Comparison of ENCODE assay signal across 16 mouse cellular contexts in genomic region chr10:117043497-117044166, GRCm38 (mm10). TPM values are rescaled to one million over a fixed set of nuclear protein-coding genes. Genes with fewer than 3 reads are reported as not detected.
DNase-seq lines count a peak whose midpoint lies in the region; ATAC-seq and TF ChIP-seq lines count a peak whose summit lies in the region.
"Not testable (repeated sequence)": the region's sequence is repeated elsewhere in the genome, so short reads cannot be mapped to it uniquely, and the experiment has no call there.
"Had no signal": no experiment of that assay in that cellular context is flagged by ENCODE, and none has a peak within 500 bp of the region (broad histone marks: within the 10 kb centered on the region; RNA-seq: fewer than 3 reads in every experiment).

No protein-coding gene starts in this region.

- H3K9me3 ChIP-seq in ES-Bruce4 (replicated peaks; ENCODE audit: control insufficient read depth, insufficient read depth, low read length, poor library complexity, severe bottlenecking); embryonic facial prominence, embryonic 10.5 days; kidney, embryonic 16.5 days (ENCODE audit: low read length); liver, embryonic 12.5 days (replicated peaks); stomach, postnatal 0 days (ENCODE audit: control insufficient read depth, low read length): not testable (repeated sequence)

- H3K4me2 ChIP-seq in kidney, embryonic 16.5 days (replicated peaks; ENCODE audit: low read depth, low read length), result peak overlapping the region; percentile 21; the same call in 1 of the 2 replicates
- peak overlapping the region; percentile 59 for H3K4me2 ChIP-seq in liver, embryonic 12.5 days
- peak overlapping the region; percentile 8; the same call in 1 of the 2 replicates for H3K4me2 ChIP-seq in stomach, postnatal 0 days (replicated peaks; ENCODE audit: low read depth)

- not testable (repeated sequence) for ATAC-seq in kidney, embryonic 16.5 days (ENCODE audit: low FRiP score, low TSS enrichment)
- peak; percentile 62 for ATAC-seq in liver, embryonic 12.5 days
- ATAC-seq in stomach, postnatal 0 days (ENCODE audit: low FRiP score, low TSS enrichment), result peak; percentile 66

- TF ChIP-seq EP300 in ES-Bruce4 (IDR thresholded peaks at IDR 0.05; ENCODE audit: insufficient read depth, low read depth, low read length); stomach, postnatal 0 days (optimal IDR thresholded peaks at IDR 0.05): not testable (repeated sequence)

- H3K36me3 ChIP-seq in ES-Bruce4 (ENCODE audit: control insufficient read depth, insufficient read depth, low read length, poor library complexity, severe bottlenecking); embryonic facial prominence, embryonic 10.5 days (replicated peaks); kidney, embryonic 16.5 days (ENCODE audit: insufficient read depth, low read length); liver, embryonic 12.5 days; stomach, postnatal 0 days (ENCODE audit: control insufficient read depth, insufficient read depth, low read length): not testable (repeated sequence)

- 0 out of 2 replicates have a peak overlapping the region, but pooled peaks have one; percentile 2 for H3K4me3 ChIP-seq in ES-Bruce4 (ENCODE audit: low read depth, low read length)
- H3K4me3 ChIP-seq in embryonic facial prominence, embryonic 10.5 days, result peak overlapping the region; percentile 2; the same call in 1 of the 2 replicates
- H3K4me3 ChIP-seq in kidney, embryonic 16.5 days (ENCODE audit: low read length); liver, embryonic 12.5 days; stomach, postnatal 0 days (ENCODE audit: low read depth, low read length): not testable (repeated sequence)

- intact Hi-C loops in heart, postnatal 14 days (cut with DNase I), result not testable (repeated sequence)

- H3K9ac ChIP-seq in ES-Bruce4 (ENCODE audit: low read depth, poor library complexity, severe bottlenecking), result peak overlapping the region; percentile 2; the same call in 1 of the 2 replicates
- not testable (repeated sequence) for H3K9ac ChIP-seq in kidney, embryonic 16.5 days (replicated peaks; ENCODE audit: low read length); stomach, postnatal 0 days (ENCODE audit: low read length)
- H3K9ac ChIP-seq in liver, embryonic 12.5 days, result peak overlapping the region; percentile 31; the same call in 1 of the 2 replicates

- H3K27ac ChIP-seq in ES-Bruce4 (ENCODE audit: insufficient read depth, low read length); embryonic facial prominence, embryonic 10.5 days (replicated peaks); kidney, embryonic 16.5 days (ENCODE audit: low read length); liver, embryonic 12.5 days; stomach, postnatal 0 days (replicated peaks): not testable (repeated sequence)

- DNase-seq in embryonic facial prominence, embryonic 10.5 days (ENCODE audit: low spot score), result peak; percentile 38
- peak; percentile 67 to 69 for DNase-seq in heart, adult 9 months (ENCODE audit: low spot score in 2 of 2)
- peak; percentile 39 to 63 for DNase-seq in heart, postnatal 14 days
- peak; percentile 30 for DNase-seq in lung, postnatal 10 days
- peak; percentile 52 for DNase-seq in stomach, postnatal 0 days (ENCODE audit: low spot score)

- not testable (repeated sequence) for TF ChIP-seq CTCF in ES-Bruce4 (IDR thresholded peaks at IDR 0.05; ENCODE audit: low read depth, low read length); stomach, postnatal 0 days (IDR thresholded peaks at IDR 0.05; ENCODE audit: low read depth)

- WGBS in embryonic facial prominence, embryonic 10.5 days, result 61% methylated on average over 16 of the region's 16 CpGs
- WGBS in kidney, embryonic 16.5 days, result 43% methylated on average over 16 of the region's 16 CpGs
- 32% methylated on average over 16 of the region's 16 CpGs for WGBS in liver, embryonic 12.5 days (ENCODE audit: insufficient replicate concordance)
- WGBS in stomach, postnatal 0 days, result 34% methylated on average over 15 of the region's 16 CpGs

- H3K4me1 ChIP-seq in ES-Bruce4 (ENCODE audit: control insufficient read depth, insufficient read depth, low read length); stomach, postnatal 0 days (replicated peaks; ENCODE audit: control insufficient read depth, insufficient read depth): not testable (repeated sequence)
- peaks cover 23% of the 10 kb centered on the region for H3K4me1 ChIP-seq in embryonic facial prominence, embryonic 10.5 days
- H3K4me1 ChIP-seq in kidney, embryonic 16.5 days (ENCODE audit: insufficient read depth, low read length), result peaks cover 16% of the 10 kb centered on the region
- peaks cover 24% of the 10 kb centered on the region for H3K4me1 ChIP-seq in liver, embryonic 12.5 days

- not testable (repeated sequence) for H3K27me3 ChIP-seq in ES-Bruce4 (ENCODE audit: control insufficient read depth, insufficient read depth, low read length, poor library complexity, severe bottlenecking); embryonic facial prominence, embryonic 10.5 days (replicated peaks; ENCODE audit: low read depth, poor library complexity, severe bottlenecking); kidney, embryonic 16.5 days (ENCODE audit: insufficient read depth, low read length); stomach, postnatal 0 days (ENCODE audit: control insufficient read depth, insufficient read depth, low read length)
- H3K27me3 ChIP-seq in liver, embryonic 12.5 days (replicated peaks), result peaks cover 15% of the 10 kb centered on the region

- not testable (repeated sequence) for TF ChIP-seq POLR2A in ES-Bruce4 (IDR thresholded peaks at IDR 0.05; ENCODE audit: insufficient read depth, low read length)

RNA-seq across cellular contexts. Expression of gene Lrrc10, which starts 1.5 kb away (rescaled TPM):
- not detected in 2 replicates for polyA plus RNA-seq in ES-Bruce4 (2011; ENCODE audit: insufficient read depth, insufficient read length, low read depth, missing spikeins)
- polyA plus RNA-seq in embryonic facial prominence, embryonic 10.5 days (2016; fragmentation: Nextera tagmentation; extraction: Ambion mirVana), result 0.14 TPM in 1 of 2 replicates, not detected in the other
- total RNA-seq in heart, postnatal 14 days (2021), result 100 to 1,000 TPM; 247 to 264 TPM
- polyA plus RNA-seq in kidney, embryonic 16.5 days (2015; fragmentation: Nextera tagmentation; extraction: Ambion mirVana), result not detected in 2 replicates
- polyA plus RNA-seq in liver, embryonic 12.5 days (2016; fragmentation: Nextera tagmentation; extraction: Ambion mirVana), result not detected in 2 replicates
- not detected in 2 replicates for polyA plus RNA-seq in stomach, postnatal 0 days (2015; fragmentation: Nextera tagmentation; extraction: Ambion mirVana)
- total RNA-seq: adrenal gland, adult 18-20 months; hematopoietic stem cell, adult 5-6 weeks; left cerebral cortex, postnatal 36 days; neutrophil, adult 5-6 weeks had no signal
- polyA plus RNA-seq: C2C12; erythroblast, embryonic 14.5 days; forebrain, embryonic 16.5 days; Patski had no signal

RNA-seq across cellular contexts. Expression of gene Cct2, which starts 20.0 kb away (rescaled TPM):
- 974 and 1,034 TPM in 2 replicates for polyA plus RNA-seq in ES-Bruce4 (2011; ENCODE audit: insufficient read depth, insufficient read length, low read depth, missing spikeins)
- 350 and 352 TPM in 2 replicates for polyA plus RNA-seq in embryonic facial prominence, embryonic 10.5 days (2016; fragmentation: Nextera tagmentation; extraction: Ambion mirVana)
- total RNA-seq in heart, postnatal 14 days (2021), result 100 to 1,000 TPM; 121 to 137 TPM
- 266 and 271 TPM in 2 replicates for polyA plus RNA-seq in kidney, embryonic 16.5 days (2015; fragmentation: Nextera tagmentation; extraction: Ambion mirVana)
- polyA plus RNA-seq in liver, embryonic 12.5 days (2016; fragmentation: Nextera tagmentation; extraction: Ambion mirVana), result 249 and 252 TPM in 2 replicates
- polyA plus RNA-seq in stomach, postnatal 0 days (2015; fragmentation: Nextera tagmentation; extraction: Ambion mirVana), result 119 and 122 TPM in 2 replicates

RNA-seq across cellular contexts. Expression of gene Best3, which starts 57.5 kb away (rescaled TPM):
- polyA plus RNA-seq in ES-Bruce4 (2011; ENCODE audit: insufficient read depth, insufficient read length, low read depth, missing spikeins), result not detected in 2 replicates
- polyA plus RNA-seq in embryonic facial prominence, embryonic 10.5 days (2016; fragmentation: Nextera tagmentation; extraction: Ambion mirVana), result 0.09 and 0.33 TPM in 2 replicates
- total RNA-seq in heart, postnatal 14 days (2021), result 1 to 10 TPM; 2.5 TPM
- 0.18 and 0.32 TPM in 2 replicates for polyA plus RNA-seq in kidney, embryonic 16.5 days (2015; fragmentation: Nextera tagmentation; extraction: Ambion mirVana)
- polyA plus RNA-seq in liver, embryonic 12.5 days (2016; fragmentation: Nextera tagmentation; extraction: Ambion mirVana), result 0.06 TPM in 1 of 2 replicates, not detected in the other
- polyA plus RNA-seq in stomach, postnatal 0 days (2015; fragmentation: Nextera tagmentation; extraction: Ambion mirVana), result 0.08 and 0.10 TPM in 2 replicates
- total RNA-seq: hematopoietic stem cell, adult 5-6 weeks; neutrophil, adult 5-6 weeks had no signal
- polyA plus RNA-seq: erythroblast, embryonic 14.5 days; forebrain, embryonic 16.5 days; Patski had no signal

Comparison
In these comparisons a context has a peak if more than half of its experiments do, and no peak if none do; other contexts are left out.
1. H3K4me2 ChIP-seq: peak in every context shown above with its lines; median percentile 59 in liver, embryonic 12.5 days; 21 in kidney, embryonic 16.5 days; 8 in stomach, postnatal 0 days.